Mouse (Mus musculus) forebrain, postnatal 0 days (tissue): ENCODE measurements around the gene Acbd6. TPM values are rescaled to one million over a fixed set of nuclear protein-coding genes. Genes with fewer than 3 reads are reported as not detected.

ENCODE experiments used
- ATAC-seq: fragments of 200-750 bp; cut with Nextera tagmentation; 2 replicates; pipeline ENCODE4 v1.8.0; 2017; ENCODE audit warnings: mild to moderate bottlenecking, moderate library complexity
- DNase-seq: peaks from one replicate; pipeline ENCODE4 v3.0.0-alpha.2; 2015
- H3K27ac ChIP-seq: fragments of 300-500 bp; sonication (generic); 2 replicates; pipeline ENCODE4 v1.5.1; 2014; ENCODE audit warnings: low read depth, mild to moderate bottlenecking, antibody characterized with exemption, low read length, moderate library complexity, mixed read lengths
- H3K27me3 ChIP-seq: fragments of 300-500 bp; sonication (generic); 2 replicates; pipeline ENCODE4 v1.6.1; 2014; ENCODE audit warnings: mild to moderate bottlenecking, low read length, mixed read lengths; ENCODE audit not compliant: insufficient read depth
- H3K36me3 ChIP-seq: fragments of 300-500 bp; sonication (generic); 2 replicates; pipeline ENCODE4 v1.6.1; 2014; ENCODE audit warnings: mild to moderate bottlenecking, moderate library complexity; ENCODE audit not compliant: insufficient read depth
- H3K4me1 ChIP-seq: fragments of 300-500 bp; sonication (generic); 2 replicates; pipeline ENCODE4 v1.6.1; 2014; ENCODE audit warnings: antibody characterized with exemption; ENCODE audit not compliant: insufficient read depth
- H3K4me2 ChIP-seq: fragments of 300-500 bp; sonication (generic); 2 replicates; pipeline ENCODE4 v1.6.1; 2014; ENCODE audit warnings: low read depth, mild to moderate bottlenecking, moderate library complexity
- H3K4me3 ChIP-seq: fragments of 300-500 bp; sonication (generic); 2 replicates; pipeline ENCODE4 v1.5.1; 2014; ENCODE audit warnings: low read depth, low read length, mixed read lengths
- H3K9ac ChIP-seq: fragments of 300-500 bp; sonication (generic); 2 replicates; pipeline ENCODE4 v1.6.1; 2014; ENCODE audit warnings: mild to moderate bottlenecking
- H3K9me3 ChIP-seq: fragments of 300-500 bp; sonication (generic); 2 replicates; pipeline ENCODE4 v1.6.1; 2016; ENCODE audit warnings: low read length
- CTCF ChIP-seq: sonication (generic); IDR thresholded peaks from 2 replicates; pipeline ENCODE4 v1.5.1; 2016; ENCODE audit warnings: antibody characterized with exemption, control low read depth, low read depth
- WGBS: fragments of 180-500 bp; shearing (Covaris S2); extraction: QIAGEN DNeasy Blood & Tissue Kit; methylation state at CpG from one replicate; pipeline ENCODE4 v1.1.7; 2014; 5-methylcytosine and 5-hydroxymethylcytosine counted together
- polyA plus RNA-seq: library from polyadenylated mRNA; unstranded; fragments of >200 nt; fragmentation: Nextera tagmentation; extraction: Ambion mirVana; gene quantifications from 2 replicates; pipeline ENCODE4 v1.2.1, GENCODE M21; 2015
- total RNA-seq: library from RNA; depleted of rRNA; stranded (reverse); fragments of >200 nt; gene quantifications from 2 replicates; pipeline ENCODE4 v1.2.3, GENCODE M21; 2014

Gene Acbd6
- total and polyA plus RNA-seq, 2 experiments from 2014 or later, result 114 to 143 TPM

GRCm38 (mm10) chr1:155721443-155721842 lies 163.5 kb downstream of the Acbd6 start:
- H3K27ac ChIP-seq, result no peak overlapping the region
- no peaks in the 10 kb centered on the region for H3K9me3 ChIP-seq
- TF ChIP-seq CTCF, result peak; percentile 62
- H3K36me3 ChIP-seq, result no peaks in the 10 kb centered on the region
- ATAC-seq (no peak), DNase-seq (no peak)
- H3K9ac ChIP-seq, result no peak overlapping the region
- no peak overlapping the region for H3K4me3 ChIP-seq
- 20% methylated on average over 8 of the region's 8 CpGs for WGBS
- H3K4me1 ChIP-seq, result no peaks in the 10 kb centered on the region
- H3K27me3 ChIP-seq, result peaks cover 14% of the 10 kb centered on the region
- H3K4me2 ChIP-seq, result no peak overlapping the region

DNA sequence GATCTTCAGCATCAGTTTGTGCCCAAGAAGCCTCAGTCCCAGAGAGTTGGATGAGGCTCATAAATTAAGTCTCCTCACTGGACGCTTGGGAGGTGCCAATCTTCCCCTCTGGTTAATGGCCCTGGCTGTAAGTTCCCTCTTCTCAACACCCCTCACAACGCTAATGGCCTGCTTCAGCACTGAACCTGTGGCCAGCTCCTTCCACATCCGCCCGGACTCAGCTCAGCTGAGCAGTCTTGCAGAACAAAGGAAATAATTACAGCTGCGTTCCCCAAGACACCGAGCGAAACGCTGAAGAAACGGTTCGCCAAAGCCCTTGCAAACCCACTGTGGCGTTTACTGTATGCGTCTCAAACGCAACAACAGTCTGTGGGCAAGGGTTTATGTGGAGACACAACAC lies 164.3 kb downstream of the Acbd6 start:
- peak; percentile 57; the same call in 1 of the 2 replicates for ATAC-seq
- peak overlapping the region; percentile 35 for H3K9ac ChIP-seq

GRCm38 (mm10) chr1:155724301-155724700 lies 166.4 kb downstream of the Acbd6 start:
- TF ChIP-seq CTCF, result no peak
- Histone ChIP-seq H3K4me2 (no peak overlapping the region), H3K27ac (no peak overlapping the region), H3K27me3 (peaks cover 34% of the 10 kb centered on the region), H3K4me3 (no peak overlapping the region), H3K4me1 (no peaks in the 10 kb centered on the region), H3K36me3 (no peaks in the 10 kb centered on the region), H3K9me3 (no peaks in the 10 kb centered on the region), H3K9ac (no peak overlapping the region)
- WGBS, result 75% methylated on average over 3 of the region's 3 CpGs
- ATAC-seq, result no peak
- no peak for DNase-seq

More for the DNA sequence above, 164.3 kb downstream of the Acbd6 start:
- Histone ChIP-seq H3K9me3 (no peaks in the 10 kb centered on the region), H3K4me2 (peak overlapping the region; percentile 39), H3K27ac (no peak overlapping the region), H3K27me3 (peaks cover 14% of the 10 kb centered on the region), H3K4me3 (peak overlapping the region; percentile 9; the same call in 1 of the 2 replicates), H3K4me1 (no peaks in the 10 kb centered on the region), H3K36me3 (no peaks in the 10 kb centered on the region)
- no peak for DNase-seq
- no peak for TF ChIP-seq CTCF
- WGBS, result under 1% methylated on average over 13 of the region's 13 CpGs

DNA sequence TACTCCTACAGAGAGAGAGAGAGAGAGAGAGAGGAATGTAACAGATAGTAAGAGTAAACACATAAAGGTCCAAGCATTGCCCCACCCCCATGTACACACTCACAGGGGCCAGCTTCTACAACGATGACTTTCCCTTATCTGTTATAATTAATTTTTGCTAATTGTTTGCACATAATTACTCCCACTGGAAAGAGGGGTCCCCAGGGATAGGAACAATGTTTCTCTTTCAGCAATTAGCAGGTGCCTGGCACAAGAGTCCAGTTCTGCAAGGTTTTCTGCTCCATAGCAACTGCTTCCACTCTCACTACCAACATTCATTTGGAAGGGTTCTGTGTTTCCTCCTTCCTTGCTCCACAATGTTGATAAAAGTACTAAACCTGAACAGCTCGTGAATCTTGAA lies 168.0 kb downstream of the Acbd6 start:
- Histone ChIP-seq H3K27ac (no peak overlapping the region), H3K36me3 (no peaks in the 10 kb centered on the region), H3K4me2 (no peak overlapping the region), H3K4me3 (no peak overlapping the region), H3K9me3 (no peaks in the 10 kb centered on the region), H3K9ac (no peak overlapping the region), H3K27me3 (peaks cover 50% of the 10 kb centered on the region), H3K4me1 (no peaks in the 10 kb centered on the region)
- DNase-seq (no peak), ATAC-seq (no peak)
- TF ChIP-seq CTCF, result no peak
- 48% methylated on average over 2 of the region's 2 CpGs for WGBS

GRCm38 (mm10) chr1:155727830-155728229 lies 169.9 kb downstream of the Acbd6 start:
- no peak for DNase-seq
- 23% methylated on average over 10 of the region's 10 CpGs for WGBS
- no peaks in the 10 kb centered on the region for H3K4me1 ChIP-seq
- H3K4me2 ChIP-seq, result no peak overlapping the region
- TF ChIP-seq CTCF, result no peak
- no peak overlapping the region for H3K27ac ChIP-seq
- no peaks in the 10 kb centered on the region for H3K36me3 ChIP-seq
- H3K27me3 ChIP-seq, result peaks cover 62% of the 10 kb centered on the region
- no peak overlapping the region for H3K4me3 ChIP-seq
- no peaks in the 10 kb centered on the region for H3K9me3 ChIP-seq
- no peak overlapping the region for H3K9ac ChIP-seq
- ATAC-seq, result no peak

GRCm38 (mm10) chr1:155729113-155729795 lies 171.3 kb downstream of the Acbd6 start:
- Histone ChIP-seq H3K36me3 (no peaks in the 10 kb centered on the region), H3K4me2 (no peak overlapping the region), H3K27ac (no peak overlapping the region), H3K4me1 (no peaks in the 10 kb centered on the region), H3K4me3 (no peak overlapping the region), H3K9me3 (no peaks in the 10 kb centered on the region), H3K9ac (no peak overlapping the region), H3K27me3 (peaks cover 68% of the 10 kb centered on the region)
- 1% methylated on average over 23 of the region's 23 CpGs for WGBS
- ATAC-seq (no peak), DNase-seq (no peak)
- TF ChIP-seq CTCF, result no peak

GRCm38 (mm10) chr1:155731156-155731555 lies 173.2 kb downstream of the Acbd6 start:
- H3K9me3 ChIP-seq, result no peaks in the 10 kb centered on the region
- no peak for TF ChIP-seq CTCF
- peaks cover 85% of the 10 kb centered on the region for H3K27me3 ChIP-seq
- H3K4me1 ChIP-seq, result no peaks in the 10 kb centered on the region
- ATAC-seq (no peak), DNase-seq (no peak)
- H3K4me2 ChIP-seq, result no peak overlapping the region
- H3K27ac ChIP-seq, result no peak overlapping the region
- H3K4me3 ChIP-seq, result no peak overlapping the region
- 0% methylated on average over 2 of the region's 2 CpGs for WGBS
- no peaks in the 10 kb centered on the region for H3K36me3 ChIP-seq
- H3K9ac ChIP-seq, result no peak overlapping the region
